Comparison of ENCODE assay signal across 8 mouse cellular contexts in the genomic region with DNA sequence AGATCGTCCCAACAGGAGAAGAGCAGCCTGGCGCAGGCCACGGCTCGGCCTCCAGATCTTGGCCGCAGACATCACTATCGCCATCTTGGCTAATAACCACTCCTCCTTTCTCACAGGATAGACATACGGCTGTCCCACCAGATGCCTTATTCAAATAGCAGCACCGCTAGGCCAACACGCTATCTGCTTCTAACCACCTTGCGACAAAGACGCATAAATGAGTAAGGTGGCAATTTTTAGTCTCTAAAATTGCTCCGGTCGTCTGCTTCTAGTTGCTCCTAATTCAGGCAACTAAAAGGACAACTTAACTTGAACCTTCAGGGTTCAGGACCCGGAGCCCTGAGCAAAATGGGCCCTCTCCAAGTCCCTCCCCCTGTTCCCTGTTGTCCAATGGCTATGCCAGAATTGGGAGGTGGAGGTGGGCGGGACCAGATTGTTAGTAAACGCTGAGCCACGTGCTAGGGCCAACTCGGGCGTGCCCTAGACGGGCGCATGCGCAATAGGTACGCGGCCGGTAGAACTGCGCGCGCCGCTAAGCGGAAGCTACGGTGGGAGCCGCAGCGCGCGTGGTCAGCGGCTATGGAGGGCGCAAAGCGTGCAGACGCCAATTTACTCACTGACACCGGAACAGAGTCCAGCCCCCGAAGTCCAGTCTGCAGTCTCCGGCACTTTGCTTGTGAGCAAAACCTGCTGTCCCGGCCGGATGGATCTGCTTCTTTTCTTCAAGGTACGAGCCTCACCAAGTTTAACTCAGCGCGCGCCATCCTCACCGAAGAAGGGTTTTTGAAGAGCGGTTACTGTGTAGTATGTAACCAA. TPM values are rescaled to one million over a fixed set of nuclear protein-coding genes. Genes with fewer than 3 reads are reported as not detected.
A peak's percentile ranks its signal among the peaks of the same experiment; 100 is the strongest.
DNase-seq lines count a peak whose midpoint lies in the region; ATAC-seq lines count a peak whose summit lies in the region.

A gene (minus strand): TSS at position 325 of the 816 bp plus-strand sequence.
A gene (plus strand): TSS at position 508 of the 816 bp plus-strand sequence.

- 0% methylated on average over 50 of the region's 50 CpGs for WGBS in hindbrain, embryonic 11.5 days

- H3K4me1 ChIP-seq in hindbrain, embryonic 11.5 days (replicated peaks; ENCODE audit: control insufficient read depth, insufficient read depth, low read length), result 0 out of 2 replicates have a peak, but pooled peaks cover 3% of the 10 kb centered on the region

- DNase-seq in Muller cell, postnatal 12 days (ENCODE audit: inconsistent ontology term), result peak; percentile 100
- peak; percentile 100 for DNase-seq in cerebellum, adult 9-11 months
- peak; percentile 99 to 100 for DNase-seq in frontal cortex, adult 2 months (ENCODE audit: extremely low spot score in 1 of 2, low spot score in 1 of 2)
- DNase-seq in hindbrain, embryonic 11.5 days (ENCODE audit: low spot score), result peak; percentile 100
- DNase-seq in layer of hippocampus, postnatal 10 days (ENCODE audit: low spot score in 2 of 2), result peak; percentile 98 to 99
- DNase-seq in lung, postnatal 10 days, result peak; percentile 100
- peak; percentile 97 for DNase-seq in ovary, postnatal 36 days (ENCODE audit: low spot score)
- DNase-seq in thymus, postnatal 25 days, result peak; percentile 99

- peak within 1 kb of the TSS; percentile 68 for H3K4me2 ChIP-seq in hindbrain, embryonic 11.5 days (replicated peaks; ENCODE audit: low read depth, low read length)

- peak; percentile 100 for ATAC-seq in hindbrain, embryonic 11.5 days (ENCODE audit: low FRiP score)

- H3K36me3 ChIP-seq in hindbrain, embryonic 11.5 days (ENCODE audit: control insufficient read depth, insufficient read depth, low read length), result no peaks in the 10 kb centered on the region

- no peaks in the 10 kb centered on the region for H3K9me3 ChIP-seq in hindbrain, embryonic 11.5 days (ENCODE audit: control insufficient read depth, low read length)

- peak within 1 kb of the TSS; percentile 67 for H3K4me3 ChIP-seq in hindbrain, embryonic 11.5 days (ENCODE audit: low read depth, low read length)

- H3K9ac ChIP-seq in hindbrain, embryonic 11.5 days (ENCODE audit: low read depth, low read length), result peak within 1 kb of the TSS; percentile 69

- no peaks in the 10 kb centered on the region for H3K27me3 ChIP-seq in hindbrain, embryonic 11.5 days (ENCODE audit: control insufficient read depth, insufficient read depth, low read length)

- H3K27ac ChIP-seq in hindbrain, embryonic 11.5 days (ENCODE audit: low read depth, low read length), result no peak within 1 kb of the TSS

RNA-seq across cellular contexts. Expression of the first gene that starts in this region (rescaled TPM):
- 67.9 and 71.9 TPM in 2 replicates for polyA plus RNA-seq in frontal cortex, adult 2 months (2012; rRNA removed)
- polyA plus RNA-seq in hindbrain, embryonic 11.5 days (2014; fragmentation: Nextera tagmentation; extraction: Ambion mirVana), result 32.9 and 35.2 TPM in 2 replicates
- 10 to 100 TPM; 33.2 to 36.1 TPM for total RNA-seq in layer of hippocampus, postnatal 10 days (2021)

RNA-seq across cellular contexts. Expression of the second gene that starts in this region (rescaled TPM):
- polyA plus RNA-seq in frontal cortex, adult 2 months (2012; rRNA removed), result 33.9 TPM in 2 replicates
- polyA plus RNA-seq in hindbrain, embryonic 11.5 days (2014; fragmentation: Nextera tagmentation; extraction: Ambion mirVana), result 48.1 and 49.9 TPM in 2 replicates
- total RNA-seq in layer of hippocampus, postnatal 10 days (2021), result 10 to 100 TPM; 22.6 to 29.4 TPM
